Mouse (Mus musculus) inflammation-experienced regulatory T-cells (primary cell): Measurements from ENCODE around the gene Wfdc15a. TPM values are rescaled to one million over a fixed set of nuclear protein-coding genes. Genes with fewer than 3 reads are reported as not detected.

Experiments
- polyA plus RNA-seq, 2 experiments: library from polyadenylated mRNA; unstranded; fragments of 100-300 nt; shearing (Covaris generic); gene quantifications; one replicate each; pipeline ENCODE4 v1.2.1; 2017

Wfdc15a gene
- polyA plus RNA-seq = not detected

DNA sequence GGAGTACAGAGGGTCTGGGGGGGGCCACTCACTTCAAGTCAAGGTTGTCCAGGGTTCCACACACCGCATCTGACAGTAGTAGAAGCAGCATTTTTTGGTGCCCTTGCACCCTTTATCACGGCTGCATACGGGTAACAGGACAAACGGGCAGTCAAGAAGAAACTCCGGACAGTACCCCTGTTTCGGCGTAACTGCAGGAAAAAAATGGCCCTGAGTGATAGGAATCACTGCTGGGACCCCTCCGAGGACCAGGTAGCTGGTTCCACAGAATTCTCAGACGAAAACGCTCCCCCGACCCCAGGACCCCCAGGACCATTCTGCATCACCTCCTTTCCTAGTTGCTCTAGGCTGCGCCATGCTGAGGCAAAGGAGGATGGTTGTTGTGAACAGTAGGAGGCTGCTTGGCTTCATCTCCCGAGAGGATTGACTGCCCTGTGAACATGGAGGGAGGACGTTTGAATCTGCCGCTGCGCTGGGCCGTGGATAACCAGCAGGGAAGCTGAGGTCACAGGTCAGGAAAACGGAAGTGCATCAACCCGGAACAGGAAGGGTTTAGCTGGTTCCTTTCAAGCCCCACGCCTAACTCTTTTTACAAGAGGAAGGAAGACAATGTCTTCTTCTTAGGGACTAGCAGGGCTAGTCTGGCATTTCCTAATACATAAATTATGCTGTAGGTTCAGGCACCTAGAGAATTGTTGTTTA lies at the start of gene Wfdc15a:
Gene Wfdc15a (minus strand): TSS at position 505 of the 702 bp plus-strand sequence.

DNA sequence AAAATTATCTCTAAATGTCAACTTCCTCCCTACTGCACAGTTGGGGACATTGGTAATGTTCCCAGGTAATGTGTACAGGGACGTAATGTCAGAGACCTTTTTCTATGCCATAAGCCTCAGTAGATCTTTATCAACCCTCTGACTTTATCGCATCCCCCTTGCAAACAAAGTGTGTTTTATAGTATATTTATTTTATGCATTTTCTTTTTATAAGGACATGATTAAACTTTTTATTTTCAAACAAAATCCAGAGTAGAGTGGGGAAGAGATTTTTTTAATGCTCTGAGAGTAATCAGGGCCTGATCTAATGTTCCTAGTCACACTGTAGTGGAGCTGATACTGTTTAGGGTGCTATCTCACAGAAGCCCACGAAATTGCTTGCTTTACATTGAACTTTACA lies 38.4 kb upstream of the Wfdc15a start, which contains the start of gene Svs2:
Gene Svs2 (minus strand): TSS at position 101 of the 400 bp plus-strand sequence.

DNA sequence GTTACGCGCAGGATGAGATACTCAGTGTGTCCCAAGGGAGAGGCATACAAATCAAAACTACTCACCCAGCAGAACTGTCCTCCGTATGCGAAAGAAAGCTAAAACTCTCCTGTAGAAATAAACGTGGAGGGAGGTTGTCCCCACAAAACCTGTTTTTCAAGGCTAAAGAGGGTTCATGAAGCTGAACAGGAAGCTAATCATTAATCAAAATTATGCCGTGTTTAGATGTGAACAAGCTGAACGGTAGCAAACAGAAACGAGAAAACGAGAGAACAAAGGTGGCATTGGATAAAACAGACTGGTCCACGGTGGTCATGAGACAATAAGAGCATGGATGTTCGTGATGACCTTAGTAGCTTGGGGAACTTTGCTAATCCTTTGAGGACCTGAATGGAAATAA lies 21.6 kb upstream of the Wfdc15a start, which contains the start of gene Wfdc15b:
Gene Wfdc15b (minus strand): TSS at position 139 of the 400 bp plus-strand sequence.

DNA sequence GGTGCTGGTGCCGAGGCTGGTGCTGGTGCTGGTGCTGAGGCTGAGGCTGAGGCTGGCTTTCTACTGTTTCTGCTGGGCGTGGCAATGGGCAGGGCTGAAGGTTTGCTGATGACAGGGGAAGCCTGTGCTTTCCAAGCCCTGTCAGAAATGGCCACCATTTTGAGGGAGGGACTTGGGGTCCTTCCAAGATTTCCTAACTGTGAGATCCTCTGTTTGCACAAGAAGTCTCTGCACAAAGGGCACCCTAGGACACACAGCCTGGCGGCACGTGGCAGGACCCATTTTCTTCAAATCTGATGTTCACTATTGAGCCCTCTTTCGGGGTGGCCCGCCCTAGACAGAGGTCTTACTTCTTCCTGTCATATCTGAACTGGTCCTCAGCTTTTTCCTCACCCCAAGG lies 9.4 kb downstream of the Wfdc15a start, which contains the start of gene Wfdc12:
Gene Wfdc12 (minus strand): TSS at position 33 of the 400 bp plus-strand sequence.

DNA sequence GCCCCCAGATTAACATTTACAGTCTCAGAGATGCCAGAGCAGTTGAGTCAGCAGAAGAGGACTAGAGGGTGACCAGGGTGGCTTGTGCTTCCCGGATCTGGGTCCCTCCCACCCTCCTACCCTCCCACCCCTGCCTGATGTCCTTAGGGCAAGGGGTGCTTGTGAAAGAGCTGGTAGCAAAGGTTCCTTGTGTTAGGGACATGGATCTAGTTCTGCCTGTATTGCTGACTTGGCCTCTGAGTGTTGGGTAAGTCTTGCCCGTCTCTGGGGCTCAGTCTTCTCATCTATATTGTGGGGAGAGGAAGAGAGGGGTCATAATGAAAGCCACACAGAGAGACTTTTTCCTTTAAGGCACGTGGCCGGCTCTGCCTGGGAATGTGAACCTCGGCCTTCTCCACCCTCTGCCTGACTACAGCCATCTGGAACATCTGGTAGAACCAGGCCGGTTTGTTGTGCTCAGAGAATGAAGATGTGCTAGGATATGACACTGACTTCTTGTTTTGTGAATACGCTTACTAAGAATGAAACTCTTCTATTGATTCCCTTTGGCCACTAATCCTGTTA lies 17.2 kb downstream of the Wfdc15a start, which contains the start of gene Wfdc5:
Gene Wfdc5 (minus strand): TSS at position 51 of the 564 bp plus-strand sequence.

DNA sequence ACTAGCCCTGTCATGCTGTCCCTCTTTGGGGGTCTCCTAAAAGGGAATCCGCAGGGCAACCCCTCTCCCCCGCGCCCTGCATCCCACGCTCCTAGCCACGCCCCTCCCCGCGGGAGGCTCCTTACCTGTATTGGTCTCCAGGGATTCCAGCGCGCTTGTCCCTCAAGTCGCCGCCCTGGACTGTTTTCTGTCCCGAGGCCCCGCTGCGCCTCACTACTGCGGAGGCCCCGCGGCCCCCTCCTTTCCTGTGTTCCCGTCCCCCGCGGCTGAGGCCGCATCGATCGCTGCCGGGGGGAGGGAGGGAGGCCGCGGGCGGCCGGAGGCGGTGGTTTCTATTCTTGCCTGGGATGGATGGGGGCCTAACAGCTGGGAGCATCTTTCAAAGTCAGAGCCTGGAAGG lies 29.0 kb downstream of the Wfdc15a start, which contains the start of gene Kcns1:
Gene Kcns1 (minus strand): TSS at position 212 of the 400 bp plus-strand sequence.

Other genes with a start within 250 kb of the Wfdc15a start
- 100 to 1,000 TPM; 219 to 238 TPM for gene Ywhab, start 205.2 kb downstream of the Wfdc15a start, polyA plus RNA-seq
- gene Pabpc1l, start 174.7 kb downstream of the Wfdc15a start, polyA plus RNA-seq = 1 to 10 TPM; 1.4 to 2.8 TPM
- gene Stk4, start 129.8 kb downstream of the Wfdc15a start, polyA plus RNA-seq = 100 to 1,000 TPM; 188 to 243 TPM
- 100 to 1,000 TPM; 137 to 154 TPM for gene Tomm34, start 129.0 kb downstream of the Wfdc15a start, polyA plus RNA-seq
- 1 to 10 TPM in 1 of 2 experiments, under 1 TPM in 1; 0.31 to 1.5 TPM for gene Kcns1, start 29.0 kb downstream of the Wfdc15a start, polyA plus RNA-seq
- gene Wfdc5, start 17.4 kb downstream of the Wfdc15a start, polyA plus RNA-seq = 1 to 10 TPM in 1 of 2 experiments, not detected in 1; 1.8 TPM
- 100 to 1,000 TPM in 1 of 2 experiments, 1 to 10 TPM in 1; 1.4 to 102 TPM for gene Wfdc12, start 9.5 kb downstream of the Wfdc15a start, polyA plus RNA-seq
- not detected for gene Wfdc15b, start 21.5 kb upstream of the Wfdc15a start, polyA plus RNA-seq
- not detected for gene Svs2, start 38.3 kb upstream of the Wfdc15a start, polyA plus RNA-seq
- 1 to 10 TPM in 1 of 2 experiments, not detected in 1; 1.1 TPM for gene Svs3b, start 56.5 kb upstream of the Wfdc15a start, polyA plus RNA-seq
- not detected for gene Svs4, start 78.3 kb upstream of the Wfdc15a start, polyA plus RNA-seq
- gene Svs3a, start 89.1 kb upstream of the Wfdc15a start, polyA plus RNA-seq = not detected
- gene Svs6, start 116.6 kb upstream of the Wfdc15a start, polyA plus RNA-seq = not detected
- under 1 TPM in 1 of 2 experiments, not detected in 1; 0.56 TPM for gene Svs5, start 132.6 kb upstream of the Wfdc15a start, polyA plus RNA-seq
- 10 to 100 TPM in 1 of 2 experiments, 1 to 10 TPM in 1; 1.5 to 18.8 TPM for gene Slpi, start 189.0 kb upstream of the Wfdc15a start, polyA plus RNA-seq
- under 1 TPM in 1 of 2 experiments, not detected in 1; 0.66 TPM for gene Rbpjl, start 203.0 kb upstream of the Wfdc15a start, polyA plus RNA-seq
- gene Matn4, start 205.0 kb upstream of the Wfdc15a start, polyA plus RNA-seq = under 1 TPM; 0.11 to 0.73 TPM
- gene Sdc4, start 243.8 kb upstream of the Wfdc15a start, polyA plus RNA-seq = 10 to 100 TPM in 1 of 2 experiments, 1 to 10 TPM in 1; 2.2 to 24.3 TPM